Mouse (Mus musculus) MEL (cell line): ENCODE results near the gene Tmem151b. TPM values are rescaled to one million over a fixed set of nuclear protein-coding genes. Genes with fewer than 3 reads are reported as not detected.

Experiments used
- DNase-seq: peaks from one replicate; pipeline ENCODE4 v3.0.0; 2011; ENCODE audit warnings: low read depth, low spot score
- H3K27ac ChIP-seq: 2 replicates; pipeline ENCODE4 v1.5.1; 2012; ENCODE audit warnings: low read depth, mild to moderate bottlenecking, control low read depth, low read length, moderate library complexity; ENCODE audit not compliant: control insufficient read depth
- H3K27me3 ChIP-seq, 2 experiments: fragments of 150-350 bp in 1 of 2; sonication (generic) in 1 of 2; 2 replicates each; pipeline ENCODE4 v1.6.1; 2012; ENCODE audit warnings: low read length in 2 of 2, mild to moderate bottlenecking in 2 of 2, improper control_type of control experiment in 1 of 2, moderate library complexity in 1 of 2; ENCODE audit not compliant: insufficient read depth in 2 of 2, control insufficient read depth in 1 of 2
- H3K36me3 ChIP-seq, 2 experiments: 2 replicates each; pipeline ENCODE4 v1.6.1; 2012 to 2014; ENCODE audit warnings: low read length in 2 of 2, improper control_type of control experiment in 1 of 2, inconsistent platforms in 1 of 2, mild to moderate bottlenecking in 1 of 2; ENCODE audit not compliant: insufficient read depth in 2 of 2, control insufficient read depth in 1 of 2
- H3K4me1 ChIP-seq, 2 experiments: fragments of 150-350 bp in 1 of 2; sonication (generic) in 1 of 2; 2 replicates each; pipeline ENCODE4 v1.6.1; 2012; ENCODE audit warnings: low read length in 2 of 2, improper control_type of control experiment in 1 of 2, mild to moderate bottlenecking in 1 of 2; ENCODE audit not compliant: insufficient read depth in 2 of 2, control insufficient read depth in 1 of 2
- H3K4me3 ChIP-seq, 2 experiments: fragments of 150-350 bp in 1 of 2; sonication (generic) in 1 of 2; 2 replicates each; pipeline ENCODE4 v1.5.1; 2012; ENCODE audit warnings: low read depth in 2 of 2, low read length in 2 of 2, mild to moderate bottlenecking in 2 of 2, moderate library complexity in 2 of 2, control low read depth in 1 of 2, improper control_type of control experiment in 1 of 2; ENCODE audit not compliant: control insufficient read depth in 1 of 2, insufficient read depth in 1 of 2
- H3K79me2 ChIP-seq: 2 replicates; pipeline ENCODE4 v1.6.1; 2012; ENCODE audit warnings: mild to moderate bottlenecking, low read length, moderate library complexity; ENCODE audit not compliant: control insufficient read depth, poor library complexity, insufficient read depth
- H3K9ac ChIP-seq: 2 replicates; pipeline ENCODE4 v1.6.1; 2012; ENCODE audit warnings: low read depth, mild to moderate bottlenecking, control low read depth, low read length, moderate library complexity; ENCODE audit not compliant: control insufficient read depth, poor library complexity, severe bottlenecking
- H3K9me3 ChIP-seq: fragments of 150-350 bp; sonication (generic); replicated peaks from 2 replicates; pipeline ENCODE4 v1.6.1; 2012; ENCODE audit warnings: mild to moderate bottlenecking, low read length, improper control_type of control experiment, moderate library complexity; ENCODE audit not compliant: insufficient read depth
- CTCF ChIP-seq, 3 experiments: IDR thresholded peaks in 2 of 3; conservative IDR thresholded peaks in 1 of 3; 2 replicates each; pipeline ENCODE4 v1.5.1; 2011 to 2012; ENCODE audit warnings: low read length in 3 of 3, low read depth in 2 of 3, mild to moderate bottlenecking in 2 of 3, improper control_type of control experiment in 1 of 3, inconsistent platforms in 1 of 3, mixed read lengths in 1 of 3, moderate library complexity in 1 of 3; ENCODE audit not compliant: control insufficient read depth in 1 of 3, insufficient read depth in 1 of 3, poor library complexity in 1 of 3, severe bottlenecking in 1 of 3
- E2F4 ChIP-seq: IDR thresholded peaks from 2 replicates; pipeline ENCODE4 v1.6.1; 2011; ENCODE audit warnings: low read depth, low read length, improper control_type of control experiment, borderline replicate concordance
- EP300 ChIP-seq, 2 experiments: IDR thresholded peaks; 2 replicates each; pipeline ENCODE4 v1.6.1; 2011; ENCODE audit warnings: improper control_type of control experiment in 2 of 2, low read length in 2 of 2, low read depth in 1 of 2, mild to moderate bottlenecking in 1 of 2
- ETS1 ChIP-seq: IDR thresholded peaks from 2 replicates; pipeline ENCODE4 v1.6.1; 2012; ENCODE audit warnings: low read depth, mild to moderate bottlenecking, inconsistent platforms, low read length, improper control_type of control experiment, moderate library complexity
- GABPA ChIP-seq: IDR thresholded peaks from 2 replicates; pipeline ENCODE4 v1.6.1; 2012; ENCODE audit warnings: low read depth, mild to moderate bottlenecking, inconsistent platforms, low read length, improper control_type of control experiment, moderate library complexity
- GATA1 ChIP-seq: IDR thresholded peaks from 2 replicates; pipeline ENCODE4 v1.6.1; 2011; ENCODE audit warnings: low read depth, low read length, improper control_type of control experiment
- MAX ChIP-seq: IDR thresholded peaks from 2 replicates; pipeline ENCODE4 v1.6.1; 2011; ENCODE audit warnings: low read length, improper control_type of control experiment
- MYB ChIP-seq: IDR thresholded peaks from 2 replicates; pipeline ENCODE4 v1.6.1; 2011; ENCODE audit warnings: mild to moderate bottlenecking, low read depth, low read length, improper control_type of control experiment
- MYC ChIP-seq: IDR thresholded peaks from 2 replicates; pipeline ENCODE4 v1.6.1; 2011; ENCODE audit warnings: low read depth, mild to moderate bottlenecking, low read length, improper control_type of control experiment, moderate library complexity
- NRF1 ChIP-seq: IDR thresholded peaks from 2 replicates; pipeline ENCODE4 v1.6.1; 2014; ENCODE audit warnings: low read depth, mild to moderate bottlenecking, inconsistent platforms, low read length, improper control_type of control experiment, moderate library complexity; ENCODE audit not compliant: poor library complexity, insufficient read depth, severe bottlenecking
- POLR2A ChIP-seq, 2 experiments: IDR thresholded peaks; 2 replicates each; pipeline ENCODE4 v1.6.1; 2011 to 2012; ENCODE audit warnings: low read length in 2 of 2, mild to moderate bottlenecking in 2 of 2, control low read depth in 1 of 2, improper control_type of control experiment in 1 of 2, low read depth in 1 of 2, moderate library complexity in 1 of 2; ENCODE audit not compliant: control insufficient read depth in 1 of 2, insufficient read depth in 1 of 2, poor library complexity in 1 of 2
- SIN3A ChIP-seq: IDR thresholded peaks from 2 replicates; pipeline ENCODE4 v1.6.1; 2012; ENCODE audit warnings: low read length, improper control_type of control experiment, inconsistent platforms
- TAL1 ChIP-seq: IDR thresholded peaks from 2 replicates; pipeline ENCODE4 v1.6.1; 2012; ENCODE audit warnings: mild to moderate bottlenecking, inconsistent platforms, low read length, moderate library complexity, mixed read lengths
- TBP ChIP-seq: IDR thresholded peaks from 2 replicates; pipeline ENCODE4 v1.8.0; 2011; ENCODE audit warnings: low read depth, low read length, improper control_type of control experiment
- UBTF ChIP-seq: IDR thresholded peaks from 2 replicates; pipeline ENCODE4 v1.6.1; 2012; ENCODE audit warnings: low read depth, mild to moderate bottlenecking, inconsistent platforms, low read length, improper control_type of control experiment, moderate library complexity, borderline replicate concordance; ENCODE audit not compliant: insufficient read depth
- ZC3H11A ChIP-seq: IDR thresholded peaks from 2 replicates; pipeline ENCODE4 v1.6.1; 2012; ENCODE audit warnings: low read depth, mild to moderate bottlenecking, inconsistent platforms, low read length, improper control_type of control experiment
- ZMIZ1 ChIP-seq: IDR thresholded peaks from 2 replicates; pipeline ENCODE4 v1.6.1; 2012; ENCODE audit warnings: low read depth, mild to moderate bottlenecking, inconsistent platforms, low read length, improper control_type of control experiment, moderate library complexity
- polyA plus RNA-seq, 2 experiments: library from polyadenylated mRNA; stranded (reverse) in 1 of 2; unstranded in 1 of 2; fragments of >175 nt in 1 of 2; fragments of >200 nt in 1 of 2; gene quantifications; 2 replicates each; pipeline versions ENCODE4 v1.2.1 to v1.2.4; 2012; ENCODE audit warnings: low replicate concordance in 2 of 2, low read depth in 1 of 2; ENCODE audit not compliant: insufficient read length in 2 of 2, insufficient read depth in 1 of 2, missing spikeins in 1 of 2
- total RNA-seq: library from RNA; depleted of rRNA; stranded (reverse); fragments of 300-350 nt; gene quantifications from 2 replicates; pipeline ENCODE4 v1.2.3, GENCODE M21; 2012

Gene Tmem151b
- total and polyA plus RNA-seq, 3 experiments, result 0.15 to 1.1 TPM; not detected in 1

GRCm38 (mm10) chr17:45589844-45590243 is 40.4 kb upstream of the Tmem151b start:
- no peak overlapping the region for H3K9ac ChIP-seq
- no peak overlapping the region for H3K4me3 ChIP-seq
- no peaks in the 10 kb centered on the region for H3K27me3 ChIP-seq
- H3K79me2 ChIP-seq, result peaks cover 34% of the 10 kb centered on the region
- no peak for TF ChIP-seq ETS1
- no peak for TF ChIP-seq SIN3A
- TF ChIP-seq EP300 (IDR thresholded peaks at IDR 0.05; ENCODE audit: low read depth in 1 of 2, low read length in 2 of 2), result no peak
- no peak for TF ChIP-seq E2F4
- no peak for TF ChIP-seq GATA1
- no peak for TF ChIP-seq ZC3H11A
- no peak for TF ChIP-seq CTCF (IDR thresholded peaks at IDR 0.05 in 2 of 3, conservative IDR thresholded peaks at IDR 0.05 in 1 of 3; ENCODE audit: control insufficient read depth in 1 of 3, insufficient read depth in 1 of 3, low read depth in 2 of 3, low read length in 3 of 3, poor library complexity in 1 of 3, severe bottlenecking in 1 of 3)
- no peak for TF ChIP-seq MAX
- no peak for TF ChIP-seq TBP
- no peak for TF ChIP-seq TAL1
- no peak for TF ChIP-seq NRF1
- TF ChIP-seq UBTF, result no peak
- TF ChIP-seq MYB, result no peak
- no peak for TF ChIP-seq GABPA
- no peak for TF ChIP-seq POLR2A (IDR thresholded peaks at IDR 0.05; ENCODE audit: control insufficient read depth in 1 of 2, insufficient read depth in 1 of 2, low read depth in 1 of 2, low read length in 2 of 2, poor library complexity in 1 of 2)
- no peak for TF ChIP-seq MYC
- H3K9me3 ChIP-seq, result no peaks in the 10 kb centered on the region
- H3K27ac ChIP-seq, result no peak overlapping the region
- DNase-seq, result no peak
- peaks cover 7 to 17% of the 10 kb centered on the region in 2 experiments; a peak in 3 of 4 replicates for H3K4me1 ChIP-seq
- peaks cover 8 to 11% of the 10 kb centered on the region in 2 experiments; a peak in 3 of 4 replicates for H3K36me3 ChIP-seq

DNA sequence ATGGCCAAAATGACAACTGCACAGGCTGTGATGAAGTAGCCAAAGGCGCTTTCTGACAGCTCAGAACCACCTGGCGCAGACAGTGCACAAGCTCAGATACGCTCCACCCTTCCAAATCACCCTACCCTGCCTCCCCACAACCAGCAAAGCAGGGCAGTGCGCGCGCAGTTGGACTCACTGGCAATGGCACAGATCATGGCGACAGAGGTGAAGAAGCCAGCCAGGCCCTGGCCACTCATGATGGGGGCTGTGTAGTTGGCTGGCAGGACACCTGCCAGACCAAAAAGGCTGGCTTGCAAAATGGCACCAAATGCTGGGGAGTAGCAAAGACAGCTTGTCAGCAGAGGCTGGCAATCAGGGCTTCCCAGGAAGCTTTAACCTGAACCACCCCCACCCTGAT is 39.8 kb upstream of the Tmem151b start:
- H3K4me1 ChIP-seq, result peaks cover 7 to 23% of the 10 kb centered on the region in 2 experiments; a peak in 3 of 4 replicates
- H3K27me3 ChIP-seq, result no peaks in the 10 kb centered on the region
- H3K4me3 ChIP-seq, result no peak overlapping the region
- no peak overlapping the region for H3K9ac ChIP-seq
- H3K36me3 ChIP-seq, result peaks cover 8 to 13% of the 10 kb centered on the region in 2 experiments; a peak in 3 of 4 replicates
- peaks cover 28% of the 10 kb centered on the region for H3K79me2 ChIP-seq
- no peak for DNase-seq
- no peaks in the 10 kb centered on the region for H3K9me3 ChIP-seq
- TF ChIP-seq CTCF (IDR thresholded peaks at IDR 0.05 in 2 of 3, conservative IDR thresholded peaks at IDR 0.05 in 1 of 3; ENCODE audit: control insufficient read depth in 1 of 3, insufficient read depth in 1 of 3, low read depth in 2 of 3, low read length in 3 of 3, poor library complexity in 1 of 3, severe bottlenecking in 1 of 3) (no peak), MAX (no peak), GATA1 (no peak), ZMIZ1 (no peak), GABPA (no peak), MYB (no peak), TAL1 (no peak)
- TF ChIP-seq, all 39 proteins: peak for 0
- H3K27ac ChIP-seq, result no peak overlapping the region
